Mouse (Mus musculus): Measurements from ENCODE around the gene Ap1s2.

Gene Ap1s2

DNA sequence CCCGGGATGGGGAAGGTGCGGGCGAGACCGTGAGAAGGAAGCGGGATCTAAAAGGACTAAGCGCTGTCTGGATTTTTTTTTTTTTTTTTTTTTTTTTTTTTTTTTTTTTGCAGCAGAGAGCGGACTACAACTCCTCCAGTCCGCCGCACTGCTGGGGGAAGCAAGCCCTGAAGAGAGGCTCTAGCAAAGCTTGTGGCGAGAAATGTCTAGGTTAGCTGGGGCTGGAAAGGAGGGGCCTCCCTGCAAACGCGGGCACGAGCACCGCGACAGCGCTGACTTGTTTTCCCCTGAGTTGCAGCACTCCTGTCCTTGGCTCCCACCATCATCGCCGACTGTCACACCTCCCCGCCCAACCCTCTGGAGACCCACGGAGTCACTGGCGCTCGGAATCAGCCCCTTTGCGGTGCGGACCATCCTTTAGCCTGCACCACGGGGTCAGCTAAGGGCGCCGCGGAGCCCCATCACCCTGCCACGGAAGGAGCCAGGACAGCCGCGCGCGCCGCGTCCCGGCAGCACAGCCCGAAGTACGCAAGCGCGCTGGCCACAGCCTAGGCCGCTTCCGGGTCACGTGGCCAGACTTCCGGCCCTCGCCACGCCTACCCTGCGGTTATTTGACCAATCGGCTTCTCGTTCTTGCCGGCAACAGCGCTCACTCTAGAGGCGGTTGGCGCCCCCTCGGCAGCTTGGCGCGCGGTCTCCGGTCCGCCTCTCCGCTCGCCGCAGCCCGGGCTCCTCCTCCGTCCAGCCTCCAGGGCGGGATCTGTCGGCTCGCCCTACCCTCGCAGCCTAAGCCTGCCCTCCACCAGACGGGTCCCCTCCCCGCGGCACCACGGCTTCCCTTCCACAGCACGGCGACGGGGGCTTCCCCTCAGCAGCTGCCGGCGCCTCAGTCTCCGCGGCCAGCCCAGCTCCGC is at the start of gene Ap1s2:
TSS of gene Ap1s2 (plus strand) at position 681 of the 914 bp plus-strand sequence.
- peak; percentile 92 for DNase-seq (ENCODE audit: low spot score)

DNA sequence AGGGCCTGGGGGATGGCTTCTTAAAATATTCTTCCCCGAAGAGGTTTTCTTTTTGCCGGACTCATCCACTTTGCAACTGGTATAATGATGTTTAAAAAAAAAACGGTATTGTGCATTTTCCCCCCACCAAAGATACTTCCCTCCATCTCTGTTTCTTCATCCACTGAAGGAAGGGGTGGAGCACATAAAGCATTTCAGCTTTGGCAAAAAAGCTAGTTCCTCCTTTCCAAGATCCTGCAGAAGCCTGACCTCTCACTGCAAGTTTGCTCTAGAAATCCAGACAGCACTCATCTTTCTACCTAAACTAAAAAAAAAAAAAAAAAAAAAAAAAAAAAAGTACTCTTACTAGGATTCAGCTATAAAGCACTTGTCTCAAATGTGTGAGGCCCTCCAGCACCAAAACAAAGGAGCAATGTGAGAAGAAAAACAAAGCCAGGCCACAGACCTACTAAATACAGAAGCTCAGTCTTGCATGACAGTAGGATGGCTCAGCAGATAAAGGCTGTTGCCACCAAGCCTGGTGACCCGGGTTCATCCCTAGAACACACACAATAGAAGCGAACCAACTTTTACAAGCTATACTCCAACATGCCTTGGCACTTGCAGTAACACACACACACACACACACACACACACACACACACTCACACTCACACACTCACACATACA is 41.0 kb upstream of the Ap1s2 start:
- no peak for DNase-seq (ENCODE audit: low spot score)

DNA sequence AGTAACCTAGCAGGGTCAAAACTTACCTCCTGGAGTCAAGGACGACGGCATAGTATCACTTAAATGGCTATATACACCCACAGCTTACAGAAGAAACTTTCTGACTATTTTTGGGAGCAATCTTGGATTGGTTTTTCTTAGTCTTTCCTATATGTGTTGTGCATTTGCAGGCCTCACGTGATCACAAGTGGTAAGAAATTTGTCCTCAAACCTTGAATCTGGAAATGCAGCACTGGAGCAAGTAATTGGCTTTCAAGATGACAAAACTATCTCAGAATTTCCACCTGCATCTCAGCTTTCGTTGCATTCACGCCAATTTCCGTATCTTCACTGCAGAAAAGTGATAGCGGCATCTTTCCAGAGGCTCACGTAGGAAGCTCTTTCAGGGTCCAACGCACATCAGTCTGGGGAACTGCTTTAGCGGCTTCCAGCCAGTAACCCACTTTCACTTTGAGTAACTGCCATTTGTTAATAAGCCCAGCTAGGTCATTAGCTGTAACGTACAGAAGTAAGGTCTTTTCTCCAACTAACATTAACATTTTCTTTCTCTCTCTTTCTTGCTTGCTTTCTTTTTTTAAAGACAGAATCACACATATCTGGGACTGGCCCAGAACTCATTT is 40.0 kb upstream of the Ap1s2 start:
- DNase-seq (ENCODE audit: low spot score), result no peak

DNA sequence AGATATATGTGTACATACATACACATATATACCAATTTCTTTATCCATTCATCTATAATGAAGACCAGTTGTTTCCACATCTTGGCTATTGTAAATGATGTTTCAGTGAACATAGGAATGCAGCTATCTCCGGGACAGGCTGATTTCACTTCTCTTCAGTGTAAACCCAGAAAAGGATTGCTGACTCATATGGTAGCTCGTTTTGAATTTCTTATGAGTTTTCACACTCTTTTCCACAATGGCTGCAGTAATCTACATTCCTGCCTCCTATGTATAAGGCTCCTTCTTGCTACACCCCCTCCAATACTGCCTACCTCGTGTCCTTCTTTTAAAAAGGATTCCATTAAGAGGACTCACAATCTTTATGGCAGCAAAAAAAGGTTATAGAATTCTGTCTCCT is 32.9 kb upstream of the Ap1s2 start:
- DNase-seq (ENCODE audit: low spot score), result no peak

DNA sequence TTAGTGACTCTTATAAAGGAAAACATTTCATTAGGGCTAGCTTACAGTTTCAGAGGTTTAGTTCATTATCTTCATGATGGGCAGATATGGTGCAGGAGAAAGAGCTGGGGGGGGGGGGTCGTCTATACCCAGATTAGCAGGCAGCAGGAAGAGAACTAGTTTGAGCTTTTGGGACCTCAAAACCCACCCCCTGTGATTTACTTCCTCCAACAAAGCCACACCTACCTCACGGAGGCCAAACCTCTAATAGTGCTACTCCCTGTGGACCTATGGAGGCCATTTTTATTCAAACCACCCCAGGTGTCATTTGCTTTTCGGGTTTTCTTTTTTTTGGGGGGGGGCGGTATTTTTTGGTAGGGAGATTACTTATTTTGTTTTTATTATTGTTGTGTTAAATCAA is 32.2 kb upstream of the Ap1s2 start:
- no peak for DNase-seq (ENCODE audit: low spot score)

DNA sequence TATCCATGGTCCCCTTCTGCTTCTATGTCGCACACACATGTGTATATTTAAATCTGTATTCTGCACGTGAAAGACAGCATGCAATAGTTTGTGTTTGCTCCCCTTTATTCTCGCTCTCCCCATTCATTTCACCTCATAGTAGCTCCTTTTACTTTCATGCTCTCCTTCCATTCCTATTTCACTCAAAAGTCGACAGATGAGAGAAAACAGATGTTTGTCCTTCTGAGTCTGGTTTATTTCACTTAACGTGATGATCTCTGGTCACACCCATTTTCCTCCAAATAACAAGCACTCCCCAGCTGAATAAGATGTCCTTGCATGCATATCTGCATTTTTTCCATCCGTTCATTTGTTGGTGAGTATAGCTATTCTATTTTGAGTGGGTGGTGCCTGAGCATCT is 29.8 kb upstream of the Ap1s2 start:
- DNase-seq (ENCODE audit: low spot score), result no peak

DNA sequence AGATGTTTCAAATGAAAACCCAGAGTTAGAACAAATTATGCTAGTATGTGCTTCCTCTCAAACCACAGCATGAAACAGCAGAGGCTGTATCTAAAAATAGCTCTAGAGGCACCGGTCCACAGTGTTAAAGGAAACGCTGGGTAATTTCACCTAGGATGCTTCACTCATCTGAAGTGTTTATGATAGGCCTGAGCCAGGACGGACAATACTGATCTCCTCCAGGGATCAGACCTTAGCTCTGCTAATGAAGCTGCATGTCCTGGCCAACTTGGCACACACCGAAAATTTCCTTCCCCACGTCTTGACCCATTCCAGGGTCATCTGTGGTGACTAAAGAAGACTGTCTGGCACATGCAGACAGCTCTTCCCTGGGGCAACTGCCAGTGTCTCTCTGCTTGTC is 29.4 kb upstream of the Ap1s2 start:
- no peak for DNase-seq (ENCODE audit: low spot score)

DNA sequence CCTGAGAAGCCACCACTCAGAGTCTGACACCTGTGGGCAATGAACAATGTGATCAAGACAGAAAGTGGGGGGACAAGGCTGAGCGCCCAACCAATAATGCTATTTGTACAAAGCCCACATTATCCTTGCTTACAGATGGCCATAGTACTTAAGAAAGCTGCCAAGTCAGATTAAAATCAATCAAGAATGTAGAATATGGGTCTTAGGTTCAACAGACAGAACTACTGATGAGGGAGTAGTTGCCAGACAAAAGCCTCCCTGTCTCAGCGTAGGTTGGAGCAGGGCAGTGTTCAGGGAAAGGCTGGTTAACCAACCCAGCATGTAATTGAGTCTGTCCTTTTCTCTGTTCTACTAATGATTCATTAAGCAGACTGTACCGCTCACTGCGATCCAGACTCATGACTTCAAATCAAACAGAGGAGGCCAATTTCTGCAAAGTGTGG is 23.3 kb upstream of the Ap1s2 start:
- DNase-seq (ENCODE audit: low spot score), result no peak

DNA sequence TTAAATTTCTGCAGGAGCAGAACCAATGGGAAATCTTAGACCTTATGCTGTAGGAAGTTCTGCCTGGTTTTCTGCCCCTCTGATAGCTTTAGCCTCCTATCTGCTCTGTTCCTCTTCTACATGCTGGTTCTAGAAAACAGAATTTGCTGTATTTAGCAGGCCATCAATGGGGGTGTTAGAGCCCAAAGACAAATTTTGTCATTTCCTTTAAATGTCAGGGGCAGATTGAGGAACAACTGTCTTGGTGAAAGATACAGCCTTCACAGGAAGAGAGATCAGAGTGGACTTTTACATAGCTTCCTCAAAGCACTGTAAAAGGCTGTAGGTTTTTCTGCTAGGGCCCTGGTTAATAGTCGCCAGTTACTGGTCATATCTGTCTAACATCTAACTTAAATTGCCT is 11.5 kb upstream of the Ap1s2 start:
- DNase-seq (ENCODE audit: low spot score), result no peak

DNA sequence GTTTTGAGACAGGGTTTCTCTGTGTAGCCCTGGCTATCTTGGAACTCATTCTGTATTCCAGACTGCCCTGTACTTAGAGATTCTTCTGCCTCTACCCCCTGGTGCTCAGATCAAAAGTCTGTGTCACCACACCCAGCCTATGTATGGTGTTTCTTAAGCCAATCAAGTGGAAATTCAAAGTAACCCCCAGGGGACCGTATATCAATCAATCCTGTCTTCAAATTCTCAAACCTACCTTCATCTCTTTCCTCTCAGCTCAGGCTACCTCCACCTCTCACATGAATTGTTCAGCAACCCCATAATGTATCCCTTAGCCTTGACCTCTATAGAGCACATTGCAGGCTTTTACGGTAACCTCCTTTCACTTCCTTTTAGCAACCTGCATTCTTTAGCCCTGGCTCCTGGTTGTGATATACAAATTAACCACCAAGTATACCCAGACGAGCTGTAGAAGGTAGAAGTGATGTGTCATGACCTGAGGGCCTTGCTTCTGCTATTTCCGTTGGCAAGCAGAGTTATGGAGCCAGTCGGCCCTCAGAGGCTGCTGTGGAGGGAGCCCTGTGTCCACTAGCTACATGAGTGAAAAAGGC is 9.3 kb upstream of the Ap1s2 start:
- no peak for DNase-seq (ENCODE audit: low spot score)

DNA sequence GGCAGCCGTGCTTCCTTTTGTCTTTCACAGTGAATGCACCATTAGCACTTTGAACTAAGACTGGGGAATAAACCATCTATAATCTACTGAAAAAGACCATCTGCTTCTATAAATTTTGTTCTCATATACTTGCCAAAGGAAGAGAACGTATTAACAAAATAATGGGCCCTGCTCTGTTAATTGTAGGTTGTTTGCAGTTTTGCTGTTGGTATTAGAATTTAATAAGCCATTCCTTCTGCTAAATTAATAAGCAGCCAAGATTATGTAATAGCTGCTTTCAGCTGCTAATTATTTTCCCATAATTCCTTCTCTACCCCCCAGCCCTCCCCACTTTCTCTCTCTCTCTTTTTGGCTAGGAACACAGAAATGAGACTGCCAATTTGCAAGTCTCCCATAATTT is 2.0 kb upstream of the Ap1s2 start:
- no peak for DNase-seq (ENCODE audit: low spot score)

DNA sequence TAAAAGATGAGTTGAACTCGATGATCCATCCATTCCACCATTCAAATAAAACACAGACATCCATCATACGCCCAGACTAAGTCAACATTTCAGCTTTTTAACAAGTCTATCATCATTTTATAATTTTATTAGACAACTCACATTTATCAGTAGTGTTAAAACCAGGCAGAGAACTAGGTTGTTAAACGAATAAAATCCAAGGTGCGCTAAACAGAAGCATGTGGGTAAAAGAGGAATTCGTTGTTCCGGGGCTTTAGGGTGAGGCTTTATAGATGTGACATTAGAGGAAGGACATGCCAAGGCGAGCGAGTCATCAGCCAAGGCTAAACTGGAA is 847 bp upstream of the Ap1s2 start:
- DNase-seq (ENCODE audit: low spot score), result no peak

DNA sequence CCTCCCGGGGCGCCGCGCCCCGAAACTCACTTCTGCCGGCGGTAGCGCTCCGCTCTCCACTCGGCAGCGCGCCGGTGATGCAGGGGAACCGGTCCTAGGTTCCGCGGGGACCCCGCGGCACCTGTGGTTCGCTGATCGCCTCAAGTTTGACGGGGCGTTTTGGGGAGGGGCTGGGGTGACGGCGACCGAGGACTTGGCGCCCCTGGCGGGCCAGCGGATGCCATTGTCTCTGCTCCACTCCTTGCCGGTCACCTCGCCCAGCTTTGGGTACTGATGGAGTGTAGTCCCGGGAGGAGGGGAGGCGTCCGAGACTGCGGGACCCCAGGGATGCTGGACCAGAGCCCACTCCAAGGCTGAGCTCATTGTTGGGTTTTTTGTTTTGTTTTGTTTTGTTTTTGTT is 564 bp downstream of the Ap1s2 start:
- peak; percentile 4 for DNase-seq (ENCODE audit: low spot score)

DNA sequence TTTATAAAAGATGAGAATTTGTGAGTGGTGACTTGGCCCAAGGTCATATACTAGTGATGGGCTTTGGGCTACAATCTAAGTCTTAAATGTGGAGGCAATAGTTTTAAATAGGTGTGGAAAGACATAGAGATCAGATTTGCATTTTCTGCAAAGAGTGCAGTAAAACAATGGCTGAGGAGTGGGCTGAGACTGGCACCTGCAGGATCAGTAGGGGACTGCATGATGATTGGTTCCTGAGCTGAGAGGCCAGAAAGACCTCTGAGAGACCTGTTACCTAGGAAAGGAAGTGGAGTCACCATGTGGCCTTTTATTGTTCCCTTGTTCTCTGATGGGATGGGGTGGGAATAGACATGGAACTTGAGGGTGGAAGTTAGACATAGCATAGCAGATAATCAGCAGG is 4.0 kb downstream of the Ap1s2 start:
- DNase-seq (ENCODE audit: low spot score), result no peak

DNA sequence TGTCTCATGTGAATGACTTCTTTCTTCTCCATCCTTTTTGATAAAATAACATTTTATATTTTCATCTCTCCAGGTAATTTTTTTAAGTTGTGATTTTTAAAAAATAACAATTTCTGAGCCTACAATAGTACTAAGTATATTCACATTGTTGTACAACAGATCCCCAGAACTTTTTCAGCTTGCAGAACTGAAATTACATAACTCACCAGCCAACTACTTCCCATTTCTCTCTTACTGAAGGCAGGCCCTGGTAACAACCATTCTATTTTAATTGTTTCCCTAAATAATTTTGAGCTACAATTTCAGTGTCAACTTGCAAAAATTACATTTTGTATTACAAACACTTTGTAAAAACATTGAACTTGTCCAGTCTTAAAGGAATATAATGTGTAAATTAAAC is 20.7 kb downstream of the Ap1s2 start:
- no peak for DNase-seq (ENCODE audit: low spot score)

DNA sequence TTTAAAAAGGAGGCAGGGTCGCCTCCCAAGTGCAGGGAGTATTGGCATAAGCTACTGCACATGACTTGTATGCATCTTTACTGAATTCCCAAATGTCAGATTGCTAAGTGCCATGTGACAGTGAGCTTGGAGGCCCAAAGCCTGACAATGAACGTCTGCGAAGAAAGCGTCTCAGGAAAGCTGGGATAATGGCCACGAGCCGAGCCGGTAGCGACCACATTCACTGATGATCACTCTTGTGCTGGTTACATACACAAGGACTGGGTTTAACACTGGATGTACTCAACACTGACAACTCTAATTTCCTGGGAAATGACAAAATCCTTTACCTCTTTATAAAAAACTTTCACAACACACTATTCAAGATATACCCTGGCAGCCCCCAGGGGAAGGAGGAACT is 25.9 kb downstream of the Ap1s2 start:
- DNase-seq (ENCODE audit: low spot score), result no peak

DNA sequence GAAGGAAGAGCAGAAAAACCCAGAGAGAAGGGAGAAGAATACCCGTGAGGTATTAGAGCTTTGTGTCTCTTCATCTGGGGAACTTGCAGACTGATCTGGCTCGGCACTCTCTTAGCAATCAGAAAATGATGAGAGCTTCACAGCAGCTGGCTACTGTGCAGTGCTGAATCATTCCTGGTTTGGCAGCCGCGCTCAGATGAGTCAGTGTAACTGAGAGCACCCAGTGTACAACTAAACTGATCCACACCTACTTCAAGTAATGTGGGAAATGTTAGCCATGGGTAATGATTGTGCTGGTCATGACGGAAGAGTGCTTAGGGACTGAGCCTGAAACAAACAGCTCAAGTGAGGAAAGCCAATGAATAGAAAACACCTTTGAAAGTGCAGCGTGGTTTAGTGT is 29.8 kb downstream of the Ap1s2 start:
- peak; percentile 4 for DNase-seq (ENCODE audit: low spot score)

DNA sequence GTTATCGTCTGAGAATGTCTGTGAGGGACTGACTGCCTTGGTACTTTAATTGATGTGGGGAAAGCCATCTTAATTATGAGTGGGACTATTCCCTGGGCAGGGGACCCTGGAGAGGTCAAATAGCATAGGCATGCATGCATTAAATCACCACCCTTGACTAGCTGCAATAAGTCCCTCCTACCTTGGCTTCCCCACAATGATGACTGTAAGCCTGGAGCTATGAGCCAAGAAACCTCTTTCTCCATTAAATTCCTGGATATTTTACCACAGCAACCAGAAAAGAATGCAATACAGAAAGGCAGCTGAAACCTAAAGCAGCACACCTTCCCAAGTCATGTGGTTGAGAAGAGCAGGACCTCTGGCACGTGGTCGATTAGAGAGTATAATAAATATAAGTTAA is 35.6 kb downstream of the Ap1s2 start:
- no peak for DNase-seq (ENCODE audit: low spot score)

DNA sequence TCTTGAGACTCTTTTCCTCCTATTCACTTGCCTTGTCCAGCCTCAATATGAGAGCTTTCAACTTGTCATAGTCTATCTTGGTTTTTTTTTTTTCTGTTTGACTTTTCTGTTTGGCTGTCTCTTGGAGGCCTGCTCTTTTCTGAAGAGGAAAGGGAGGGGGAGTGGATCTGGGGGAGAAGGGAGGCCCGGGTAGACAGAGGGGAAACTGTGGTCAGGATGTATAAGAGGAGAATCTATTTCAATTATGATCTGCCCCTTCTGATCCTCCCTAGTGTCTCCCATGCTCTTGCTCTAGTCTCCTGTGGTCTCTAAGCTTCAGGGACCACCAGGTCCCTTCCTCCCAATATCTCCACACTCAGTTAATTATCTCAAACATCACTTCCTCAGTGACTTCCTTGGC is 42.8 kb downstream of the Ap1s2 start:
- DNase-seq (ENCODE audit: low spot score), result no peak

DNA sequence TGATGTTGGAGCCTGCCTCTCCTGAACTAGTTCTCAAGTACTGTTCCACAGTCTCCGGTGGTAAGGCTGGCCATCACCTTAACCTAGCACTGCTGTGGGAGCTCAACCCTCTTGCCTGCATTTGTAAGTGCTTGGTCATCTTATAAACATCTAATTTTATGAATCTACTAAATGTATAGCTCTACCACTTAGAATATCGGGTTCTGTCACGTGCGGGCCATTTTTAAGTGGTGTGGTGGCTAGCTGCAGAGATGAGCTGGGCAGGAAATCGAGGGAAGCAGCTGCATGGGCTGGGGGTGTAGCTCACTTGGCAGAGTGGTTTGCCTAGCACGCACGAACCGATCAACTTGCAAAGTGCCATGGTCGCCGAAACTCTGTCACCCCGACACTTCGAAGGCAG is 48.6 kb downstream of the Ap1s2 start:
- DNase-seq (ENCODE audit: low spot score), result no peak

DNA sequence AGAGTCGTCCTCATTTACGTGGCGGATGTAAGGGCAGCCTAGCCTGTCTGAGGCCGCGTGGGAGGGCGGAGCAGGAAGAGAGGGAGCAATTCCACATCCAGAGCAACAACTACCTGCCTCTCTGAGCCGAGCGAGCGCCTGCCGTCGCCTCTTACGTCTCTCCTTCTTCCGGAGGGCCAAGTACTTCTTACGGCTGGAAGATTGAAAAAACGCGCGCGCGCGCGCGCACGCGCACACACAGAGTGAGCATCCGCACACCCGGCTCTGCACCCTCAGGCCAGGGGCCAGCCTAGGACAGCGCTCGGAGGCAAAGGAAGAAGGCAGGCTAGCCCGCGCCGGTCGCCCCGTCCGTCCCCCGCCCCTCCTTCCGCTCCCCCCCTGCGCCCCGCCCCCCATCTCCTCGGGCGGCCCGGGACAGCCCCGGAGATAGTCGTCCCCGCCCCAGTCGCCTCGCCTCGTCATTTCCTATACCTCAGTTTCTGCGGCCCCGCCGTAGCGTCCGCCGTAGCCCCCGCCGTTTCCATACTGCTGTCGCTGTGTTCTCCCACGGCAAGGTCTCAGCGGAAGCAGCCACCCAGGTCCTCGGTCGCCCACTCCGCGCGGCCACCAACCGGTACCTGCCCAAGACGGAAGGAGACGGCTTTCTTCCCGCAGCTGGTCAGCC is 49.1 kb downstream of the Ap1s2 start:
- peak; percentile 74 for DNase-seq (ENCODE audit: low spot score)

DNA sequence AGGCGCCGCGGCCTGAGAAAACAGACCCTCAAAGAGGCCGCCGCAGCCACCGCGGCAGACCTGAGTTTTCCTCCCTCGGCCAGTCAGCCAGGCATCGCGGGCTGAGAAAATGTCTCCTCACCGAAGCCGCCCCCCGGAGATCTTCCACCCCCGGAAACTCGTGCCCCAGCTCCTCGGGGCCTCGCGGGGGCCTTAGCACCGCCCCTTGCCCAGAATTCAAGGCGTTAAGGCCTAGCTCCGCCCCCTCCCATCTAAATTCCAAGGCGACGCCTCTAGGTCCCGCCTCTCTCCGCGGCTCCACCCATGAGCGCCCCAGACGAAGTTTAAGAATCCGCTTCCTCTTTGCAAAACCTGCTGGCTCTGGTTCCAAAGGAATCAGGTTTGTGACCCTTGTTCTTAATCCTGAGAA is 49.7 kb downstream of the Ap1s2 start, which contains the start of gene Zrsr2:
TSS of gene Zrsr2 (minus strand) at position 195 of the 409 bp plus-strand sequence.
- peak; percentile 87 for DNase-seq (ENCODE audit: low spot score)

Data from urinary bladder, postnatal 14 days (tissue).